Comparison of ENCODE assay signal across 23 mouse cellular contexts in the genomic region with DNA sequence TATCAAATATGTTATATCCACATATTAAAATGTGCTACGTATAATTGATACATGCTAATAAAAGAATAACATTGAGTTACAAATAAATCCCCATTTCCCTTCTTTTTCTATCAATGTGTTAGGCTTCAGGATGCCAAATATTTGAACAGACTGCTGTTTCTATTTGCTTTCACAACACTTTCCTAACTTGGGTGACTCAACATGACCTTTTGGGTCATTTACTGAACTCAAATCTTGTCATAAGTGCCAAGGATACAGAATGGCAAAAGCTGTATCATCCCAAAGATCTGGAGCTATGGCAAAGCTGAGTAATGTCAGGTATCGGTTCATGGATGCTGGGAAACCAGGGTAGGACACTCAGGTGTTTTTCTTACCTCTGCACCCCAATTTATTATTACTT. TPM values are rescaled to one million over a fixed set of nuclear protein-coding genes. Genes with fewer than 3 reads are reported as not detected.
"Had no signal": no experiment of that assay in that cellular context is flagged by ENCODE, and none has a peak within 500 bp of the region (broad histone marks: within the 10 kb centered on the region; RNA-seq: fewer than 3 reads in every experiment).

No protein-coding gene starts in this region.

- H3K4me3 ChIP-seq: liver, embryonic 15.5 days; megakaryocyte, embryonic 14.5 days; midbrain, embryonic 13.5 days; midbrain, embryonic 15.5 days; neural tube, embryonic 12.5 days; stomach, embryonic 15.5 days had no signal

- H3K36me3 ChIP-seq: liver, embryonic 15.5 days; midbrain, embryonic 13.5 days; midbrain, embryonic 15.5 days; neural tube, embryonic 12.5 days; stomach, embryonic 15.5 days had no signal

- ATAC-seq: midbrain, embryonic 13.5 days; midbrain, embryonic 15.5 days had no signal

- H3K27me3 ChIP-seq: liver, embryonic 15.5 days; megakaryocyte, embryonic 14.5 days; midbrain, embryonic 13.5 days; midbrain, embryonic 15.5 days; neural tube, embryonic 12.5 days; stomach, embryonic 15.5 days had no signal

- H3K9me3 ChIP-seq: liver, embryonic 15.5 days; midbrain, embryonic 13.5 days; midbrain, embryonic 15.5 days; stomach, embryonic 15.5 days had no signal

- DNase-seq: lung, embryonic 14.5 days; lung, postnatal 10 days; right cerebral cortex, postnatal 14 days; thymus, adult 2 months; thymus, postnatal 25 days; thymus, postnatal 4 days had no signal

- H3K27ac ChIP-seq: liver, embryonic 15.5 days; macrophage; midbrain, embryonic 13.5 days; midbrain, embryonic 15.5 days; neural tube, embryonic 12.5 days; stomach, embryonic 15.5 days; stomach, postnatal 0 days had no signal

- H3K4me2 ChIP-seq: liver, embryonic 15.5 days; lung, embryonic 14.5 days; midbrain, embryonic 11.5 days; midbrain, embryonic 13.5 days; midbrain, embryonic 15.5 days; neural tube, embryonic 12.5 days; stomach, embryonic 15.5 days had no signal

- H3K9ac ChIP-seq: liver, embryonic 15.5 days; lung, embryonic 14.5 days; midbrain, embryonic 13.5 days; midbrain, embryonic 15.5 days; neural tube, embryonic 12.5 days; stomach, embryonic 15.5 days had no signal

- H3K4me1 ChIP-seq: liver, embryonic 15.5 days; megakaryocyte, embryonic 14.5 days; midbrain, embryonic 13.5 days; midbrain, embryonic 15.5 days; neural tube, embryonic 12.5 days; stomach, embryonic 15.5 days had no signal

RNA-seq across cellular contexts. Expression of a gene that starts 12.0 kb away (rescaled TPM):
- total RNA-seq: megakaryocyte progenitor cell, adult 5-6 weeks; monocyte, adult 5-6 weeks had no signal
- polyA plus RNA-seq: spleen, adult 2 months had no signal

RNA-seq across cellular contexts. Expression of a gene that starts 45.5 kb away (rescaled TPM):
- total RNA-seq: megakaryocyte progenitor cell, adult 5-6 weeks; midbrain, postnatal 0 days; monocyte, adult 5-6 weeks; neutrophil, adult 5-6 weeks had no signal
- polyA plus RNA-seq: lung, embryonic 14.5 days; lung, embryonic 16.5 days; macrophage; midbrain, embryonic 11.5 days; midbrain, embryonic 13.5 days; midbrain, embryonic 15.5 days; midbrain, postnatal 0 days; neural tube, embryonic 12.5 days; neural tube, embryonic 14.5 days; spleen, adult 2 months; stomach, embryonic 15.5 days; testis, adult 2 months had no signal
